Mouse (Mus musculus) colon, adult 2 months (tissue): ENCODE results near the gene Spint2. TPM values are rescaled to one million over a fixed set of nuclear protein-coding genes. Genes with fewer than 3 reads are reported as not detected.

ENCODE experiments used
- polyA plus RNA-seq: library from polyadenylated mRNA; depleted of rRNA; stranded (reverse); fragments of >200 nt; gene quantifications from 2 replicates; pipeline ENCODE4 v1.2.3, GENCODE M21; 2012; rRNA removed

The Spint2 gene
- 1,983 and 2,067 TPM in 2 replicates for polyA plus RNA-seq

GRCm38 (mm10) chr7:29281201-29282073, at the start of gene Spint2:
Spint2 (minus strand) TSS chr7:29281912.

GRCm38 (mm10) chr7:29303738-29304462, 22.2 kb upstream of the Spint2 start, which contains the start of gene Dpf1:
Dpf1 (plus strand) TSS chr7:29303951.

GRCm38 (mm10) chr7:29288942-29289638, 7.4 kb upstream of the Spint2 start, which contains the start of gene Ppp1r14a:
Ppp1r14a (plus strand) TSS chr7:29289308.

GRCm38 (mm10) chr7:29248261-29248841, 33.4 kb downstream of the Spint2 start, which contains the start of gene 2200002D01Rik:
2200002D01Rik (minus strand) TSS chr7:29248466.

GRCm38 (mm10) chr7:29238019-29238967, 43.4 kb downstream of the Spint2 start, which contains the start of gene Yif1b:
Yif1b (plus strand) TSS chr7:29238329.

GRCm38 (mm10) chr7:29232247-29233013, 49.3 kb downstream of the Spint2 start, which contains the start of gene Kcnk6:
Kcnk6 (minus strand) TSS chr7:29232515.

GRCm38 (mm10) chr7:29213675-29214082, 68.0 kb downstream of the Spint2 start, which contains the start of gene Catsperg1:
Catsperg1 (minus strand) TSS chr7:29214035.

Other genes starting within 250 kb of the Spint2 start
- gene Ryr1, start 156.7 kb downstream of the Spint2 start, polyA plus RNA-seq, result 0.17 and 0.20 TPM in 2 replicates
- 3.9 and 5.3 TPM in 2 replicates for gene Rasgrp4, start 147.1 kb downstream of the Spint2 start, polyA plus RNA-seq
- gene Fam98c, start 125.7 kb downstream of the Spint2 start, polyA plus RNA-seq, result 144 and 173 TPM in 2 replicates
- gene Ggn, start 111.7 kb downstream of the Spint2 start, polyA plus RNA-seq, result 1.0 and 1.4 TPM in 2 replicates
- gene Spred3, start 111.5 kb downstream of the Spint2 start, polyA plus RNA-seq, result 4.0 and 4.4 TPM in 2 replicates
- 118 and 131 TPM in 2 replicates for gene Psmd8, start 101.2 kb downstream of the Spint2 start, polyA plus RNA-seq
- gene Catsperg1, start 67.9 kb downstream of the Spint2 start, polyA plus RNA-seq, result 0.63 and 1.00 TPM in 2 replicates
- gene Kcnk6, start 49.4 kb downstream of the Spint2 start, polyA plus RNA-seq, result 110 and 162 TPM in 2 replicates
- gene Yif1b, start 43.6 kb downstream of the Spint2 start, polyA plus RNA-seq, result 109 and 125 TPM in 2 replicates
- gene 2200002D01Rik, start 33.4 kb downstream of the Spint2 start, polyA plus RNA-seq, result 415 and 444 TPM in 2 replicates
- gene Ppp1r14a, start 7.4 kb upstream of the Spint2 start, polyA plus RNA-seq, result 157 and 212 TPM in 2 replicates
- gene Dpf1, start 22.0 kb upstream of the Spint2 start, polyA plus RNA-seq, result 0.69 and 1.6 TPM in 2 replicates
- 135 and 161 TPM in 2 replicates for gene Sipa1l3, start 236.7 kb upstream of the Spint2 start, polyA plus RNA-seq